Mouse (Mus musculus) cerebellum, adult 2 months (tissue): ENCODE results near the gene C2cd4a.

Source experiments
- CTCF ChIP-seq: fragments of 200-500 bp; IDR thresholded peaks from 2 replicates; pipeline ENCODE4 v1.5.1; 2011; ENCODE audit warnings: low read depth, mild to moderate bottlenecking, control low read depth, low read length, moderate library complexity, borderline replicate concordance; ENCODE audit not compliant: insufficient read depth
- POLR2A ChIP-seq: fragments of 200-500 bp; IDR thresholded peaks from 2 replicates; pipeline ENCODE4 v1.6.1; 2011; ENCODE audit warnings: low read length, control low read depth, borderline replicate concordance; ENCODE audit not compliant: insufficient read depth

DNA sequence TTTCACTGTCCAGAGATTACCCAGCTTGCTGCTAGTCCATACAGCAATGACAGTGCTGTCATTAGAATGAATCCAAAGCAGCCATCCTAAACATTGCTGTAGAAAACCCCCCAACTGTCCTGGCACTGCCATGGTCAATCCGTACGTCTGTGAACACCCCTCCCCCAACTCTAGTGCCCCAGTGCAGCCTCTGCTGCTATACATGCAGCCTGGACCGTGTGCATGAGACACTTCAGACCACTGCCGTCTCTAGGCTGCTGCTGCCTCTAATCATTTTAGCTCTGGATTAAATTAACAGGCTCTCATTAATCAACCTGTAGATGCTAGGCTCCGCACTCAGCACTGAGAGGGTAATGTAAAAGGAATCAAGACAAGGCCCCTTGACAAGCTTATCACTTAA lies 25.1 kb downstream of the C2cd4a start:
- TF ChIP-seq POLR2A (no peak), CTCF (no peak)
